Mouse (Mus musculus) retina, adult 2 months (tissue): ENCODE measurements around the gene Dnmbp.

Experiments
- DNase-seq: peaks from one replicate; pipeline ENCODE4 v3.0.0-alpha.2; 2012; ENCODE audit warnings: low read depth, low spot score

The Dnmbp gene

GRCm38 (mm10) chr19:43914986-43915385 is 25.0 kb downstream of the Dnmbp start:
- no peak for DNase-seq

GRCm38 (mm10) chr19:43912775-43913486 is 27.1 kb downstream of the Dnmbp start:
- DNase-seq = no peak

GRCm38 (mm10) chr19:43906492-43906891 is 33.5 kb downstream of the Dnmbp start:
- no peak for DNase-seq

GRCm38 (mm10) chr19:43905985-43906384 is 34.0 kb downstream of the Dnmbp start:
- no peak for DNase-seq

GRCm38 (mm10) chr19:43905136-43905535 is 34.9 kb downstream of the Dnmbp start:
- no peak for DNase-seq

GRCm38 (mm10) chr19:43904327-43904726 is 35.7 kb downstream of the Dnmbp start:
- DNase-seq = no peak

GRCm38 (mm10) chr19:43902887-43903286 is 37.1 kb downstream of the Dnmbp start:
- DNase-seq = no peak

GRCm38 (mm10) chr19:43900690-43901089 is 39.3 kb downstream of the Dnmbp start:
- no peak for DNase-seq

GRCm38 (mm10) chr19:43898547-43898946 is 41.4 kb downstream of the Dnmbp start:
- no peak for DNase-seq

- no peak for DNase-seq
Measured at GRCm38 (mm10) chr19:43896441-43896840, 43.5 kb downstream of the Dnmbp start.

GRCm38 (mm10) chr19:43895951-43896350 is 44.0 kb downstream of the Dnmbp start:
- no peak for DNase-seq

GRCm38 (mm10) chr19:43894821-43895220 is 45.2 kb downstream of the Dnmbp start:
- DNase-seq = no peak

GRCm38 (mm10) chr19:43894070-43894469 is 45.9 kb downstream of the Dnmbp start:
- DNase-seq = no peak

GRCm38 (mm10) chr19:43890487-43890886 is 49.5 kb downstream of the Dnmbp start:
- no peak for DNase-seq

GRCm38 (mm10) chr19:43887725-43888124 is 52.3 kb downstream of the Dnmbp start:
- DNase-seq = no peak

- no peak for DNase-seq
Measured at GRCm38 (mm10) chr19:43887242-43887641, 52.7 kb downstream of the Dnmbp start.

GRCm38 (mm10) chr19:43886371-43887099 is 53.5 kb downstream of the Dnmbp start:
- DNase-seq = no peak

GRCm38 (mm10) chr19:43884668-43885498 is 55.1 kb downstream of the Dnmbp start:
- DNase-seq = no peak

GRCm38 (mm10) chr19:43882895-43883573 is 57.0 kb downstream of the Dnmbp start:
- no peak for DNase-seq

- no peak for DNase-seq
Measured at GRCm38 (mm10) chr19:43881615-43882014, 58.4 kb downstream of the Dnmbp start.

GRCm38 (mm10) chr19:43880420-43880819 is 59.6 kb downstream of the Dnmbp start:
- no peak for DNase-seq
